Mouse (Mus musculus) mature B cell (primary cell): ENCODE measurements around the gene Elp6.
"Not testable (repeated sequence)": the region's sequence is repeated elsewhere in the genome, so short reads cannot be mapped to it uniquely, and the experiment has no call there.

Experiments used
- in situ Hi-C: fragments of 300-500 bp; cut with MboI; formaldehyde crosslinking; loops from 2 replicates; pipeline ENCODE4 v1.14.3; 2019

Elp6 gene

DNA sequence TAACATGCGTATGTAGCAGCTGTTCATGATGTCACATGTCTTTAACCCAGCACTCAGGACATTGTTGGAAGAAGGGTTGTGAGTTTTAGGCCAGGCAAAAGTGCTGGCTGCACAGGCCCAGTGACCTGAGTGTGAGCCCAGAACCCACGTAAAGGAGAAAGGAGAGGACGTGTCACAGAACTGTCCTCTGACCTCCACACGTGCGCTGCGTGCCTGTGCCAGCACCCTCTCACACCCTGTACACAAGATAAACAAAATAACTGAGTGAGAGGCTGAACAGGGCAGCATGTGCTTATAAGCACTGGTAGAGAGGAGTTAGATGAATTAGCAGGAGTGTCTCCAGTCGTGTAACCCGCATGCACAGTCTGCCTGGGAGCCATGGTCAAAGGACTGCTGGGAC lies 11.5 kb downstream of the Elp6 start:
- in situ Hi-C loops: no loop called here

DNA sequence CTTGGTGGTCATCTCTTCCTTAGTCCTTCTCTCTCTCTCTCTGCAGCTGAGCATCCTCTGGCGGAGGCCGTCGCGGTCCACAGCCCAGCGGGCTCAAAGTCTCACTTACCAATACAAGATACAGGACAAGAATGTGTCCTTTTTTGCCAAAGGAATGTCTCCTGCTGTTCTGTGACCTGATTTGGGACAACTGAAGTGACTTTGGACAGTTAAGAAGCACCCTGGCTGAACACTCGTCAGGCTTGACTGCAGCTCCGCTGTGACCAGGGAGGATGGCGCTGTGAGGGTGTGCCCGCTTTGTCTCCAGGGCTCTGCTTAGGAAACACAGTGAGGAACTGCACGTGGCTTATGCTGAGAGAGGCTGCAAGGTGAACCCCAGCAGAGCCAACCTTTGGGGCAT lies 15.8 kb downstream of the Elp6 start:
- in situ Hi-C loops: no loop called here

GRCm38 (mm10) chr9:110322972-110323371 lies 18.0 kb downstream of the Elp6 start:
- in situ Hi-C loops: no loop called here

DNA sequence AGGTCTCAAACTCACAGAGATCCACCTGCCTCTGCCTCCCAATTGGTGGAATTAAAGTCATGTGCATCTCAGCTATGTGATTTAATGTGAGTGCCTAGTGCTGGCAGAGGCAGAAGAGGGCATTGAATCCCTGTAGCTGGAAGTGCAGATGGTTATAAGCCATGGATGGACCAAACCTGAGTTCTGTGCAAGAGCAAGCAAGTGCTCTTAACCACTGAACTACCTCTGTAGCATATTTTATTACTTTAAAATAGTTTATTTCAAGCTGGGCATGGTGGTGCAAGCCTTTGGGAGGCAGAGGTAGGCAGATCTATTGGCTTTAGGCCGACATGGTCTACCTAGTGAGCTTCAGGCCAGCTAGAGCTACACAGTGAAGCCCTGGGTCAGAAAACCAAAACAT lies 19.2 kb downstream of the Elp6 start:
- in situ Hi-C loops: no loop called here

DNA sequence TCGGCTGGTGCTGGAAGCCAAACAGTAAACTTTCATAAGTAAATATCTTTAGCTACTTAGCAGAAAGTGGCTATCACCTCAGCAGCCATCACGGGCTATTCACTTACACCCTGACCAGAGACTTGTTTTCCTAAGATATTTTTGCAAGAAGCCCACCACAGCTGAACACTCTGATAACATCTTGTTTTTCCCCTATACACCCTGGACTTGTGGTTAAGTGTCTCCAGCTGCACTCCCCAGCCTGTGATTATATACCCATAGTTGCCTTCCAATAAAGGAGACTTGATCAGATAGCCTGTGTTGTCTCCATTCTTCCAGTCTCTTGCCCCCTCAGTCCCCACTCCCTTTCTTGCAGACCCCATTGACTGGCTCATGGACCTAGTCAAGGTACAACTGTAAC lies 23.2 kb downstream of the Elp6 start:
- in situ Hi-C loops: no loop called here

- in situ Hi-C loops: no loop called here
Measured at GRCm38 (mm10) chr9:110328946-110329630, 24.1 kb downstream of the Elp6 start.

DNA sequence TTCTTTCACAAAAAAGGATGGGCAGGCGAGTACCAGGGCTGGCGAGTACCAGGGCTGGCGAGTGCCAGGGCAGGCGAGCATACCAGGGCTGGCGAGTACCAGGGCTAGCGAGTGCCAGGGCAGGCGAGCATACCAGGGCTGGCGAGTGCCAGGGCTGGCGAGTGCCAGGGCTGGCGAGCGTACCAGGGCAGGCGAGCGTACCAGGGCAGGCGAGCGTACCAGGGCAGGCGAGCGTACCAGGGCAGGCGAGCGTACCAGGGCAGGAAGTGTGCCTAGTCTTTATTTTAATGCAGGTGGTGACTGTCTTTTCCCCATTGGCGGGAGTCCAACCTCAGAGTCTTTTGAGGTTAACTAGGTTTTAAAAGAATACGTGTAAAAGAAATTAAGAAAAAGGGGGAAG lies 24.7 kb downstream of the Elp6 start:
- in situ Hi-C loops: no loop called here

- in situ Hi-C loops: no loop called here
Measured at GRCm38 (mm10) chr9:110330341-110330740, 25.4 kb downstream of the Elp6 start.

GRCm38 (mm10) chr9:110330913-110331312 lies 25.9 kb downstream of the Elp6 start:
- in situ Hi-C loops: not testable (repeated sequence)

GRCm38 (mm10) chr9:110333135-110333895 lies 28.3 kb downstream of the Elp6 start, which contains the start of gene Scap:
Gene Scap (plus strand): TSS chr9:110333288.
- in situ Hi-C loops: no loop called here

DNA sequence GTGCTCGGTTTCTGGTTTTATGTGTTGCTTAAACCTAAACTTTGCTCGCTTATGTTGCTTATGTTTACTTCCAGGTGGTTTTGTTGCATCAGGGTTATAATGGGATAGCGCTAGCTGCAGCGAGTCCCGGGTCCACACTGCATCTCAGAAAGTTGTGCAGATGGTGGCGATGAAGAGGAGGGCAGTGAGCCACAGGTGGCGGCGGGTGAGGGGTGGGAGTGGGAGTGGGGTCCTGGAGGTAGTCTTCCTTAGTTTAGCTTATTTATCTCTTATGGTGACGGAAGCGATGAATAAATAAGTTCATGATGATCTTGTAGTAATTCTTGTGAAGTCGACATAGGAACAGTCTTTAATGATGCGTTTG lies 28.9 kb downstream of the Elp6 start:
- in situ Hi-C loops: no loop called here

DNA sequence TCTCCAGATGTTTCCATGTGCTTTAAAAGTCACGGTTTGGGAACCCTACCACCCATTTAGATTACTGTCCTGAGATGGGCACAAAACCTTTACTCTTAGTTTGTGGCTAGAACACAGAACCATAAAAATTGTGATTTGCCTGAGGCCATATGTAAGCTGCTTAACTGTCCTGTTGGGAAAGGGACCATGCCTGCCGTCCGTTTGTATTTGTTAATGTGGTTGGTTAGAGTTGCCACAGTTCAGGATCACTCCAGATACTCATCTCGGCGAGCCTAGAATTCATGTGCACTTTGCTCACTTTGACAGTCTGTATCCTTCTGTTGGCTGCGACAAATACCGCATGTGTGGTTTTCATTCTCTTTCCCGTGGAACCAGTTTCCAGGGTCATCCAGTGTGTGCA lies 29.9 kb downstream of the Elp6 start:
- in situ Hi-C loops: no loop called here

DNA sequence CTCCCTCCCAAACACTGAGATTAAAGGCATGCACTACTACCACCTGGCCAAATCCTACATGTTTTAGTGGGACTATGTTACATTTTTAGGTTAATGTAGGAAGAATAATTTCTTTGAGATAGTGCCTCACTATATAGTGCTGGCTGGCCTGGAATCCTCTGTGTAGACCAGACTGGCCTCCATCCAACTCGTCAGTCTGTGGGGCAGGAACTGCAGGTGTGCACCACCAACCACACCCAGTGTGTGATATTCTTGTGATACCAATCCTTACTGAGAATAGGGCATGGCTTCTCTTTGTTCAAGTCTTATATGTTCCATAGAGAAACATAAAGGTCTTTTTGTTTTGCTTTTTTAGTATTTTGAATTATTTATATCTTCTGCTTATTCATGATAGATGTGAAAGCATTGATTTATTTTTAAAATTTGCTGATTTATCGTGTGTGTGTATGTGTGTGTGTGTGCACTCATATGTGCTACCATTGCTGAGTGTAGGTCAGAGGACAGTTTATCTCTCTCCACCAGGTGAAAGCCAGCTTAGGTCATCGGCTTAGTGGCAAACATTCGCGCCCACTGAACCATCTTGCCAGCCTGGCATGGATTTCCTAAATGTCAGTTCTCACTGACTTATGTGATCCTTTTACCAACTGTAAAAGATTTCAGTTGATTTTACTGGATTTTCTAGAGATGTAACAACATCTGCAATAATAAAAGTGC lies 35.2 kb downstream of the Elp6 start:
- in situ Hi-C loops: no loop called here

- in situ Hi-C loops: no loop called here
Measured at GRCm38 (mm10) chr9:110342008-110342407, 37.0 kb downstream of the Elp6 start.

DNA sequence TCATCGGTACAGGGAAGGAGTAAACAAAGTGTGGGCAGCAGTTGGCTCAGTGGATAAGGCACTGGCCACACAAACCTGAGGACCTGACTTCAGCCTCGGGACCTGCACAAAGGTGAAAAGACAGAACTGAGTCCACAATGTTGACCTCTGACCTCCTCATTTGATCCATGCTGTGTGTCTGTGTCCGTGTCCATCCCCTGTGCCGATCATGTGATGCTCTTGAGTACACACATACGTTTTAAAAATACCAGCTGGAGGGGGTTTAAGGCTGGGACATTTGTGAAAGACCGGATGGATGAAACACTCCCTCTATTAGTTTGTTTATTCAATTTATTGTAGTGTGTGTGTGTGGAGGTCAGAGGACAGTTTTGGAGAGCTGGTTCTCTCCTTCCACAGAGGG lies 38.8 kb downstream of the Elp6 start:
- in situ Hi-C loops: no loop called here

GRCm38 (mm10) chr9:110345057-110345739 lies 40.2 kb downstream of the Elp6 start:
- in situ Hi-C loops: no loop called here

DNA sequence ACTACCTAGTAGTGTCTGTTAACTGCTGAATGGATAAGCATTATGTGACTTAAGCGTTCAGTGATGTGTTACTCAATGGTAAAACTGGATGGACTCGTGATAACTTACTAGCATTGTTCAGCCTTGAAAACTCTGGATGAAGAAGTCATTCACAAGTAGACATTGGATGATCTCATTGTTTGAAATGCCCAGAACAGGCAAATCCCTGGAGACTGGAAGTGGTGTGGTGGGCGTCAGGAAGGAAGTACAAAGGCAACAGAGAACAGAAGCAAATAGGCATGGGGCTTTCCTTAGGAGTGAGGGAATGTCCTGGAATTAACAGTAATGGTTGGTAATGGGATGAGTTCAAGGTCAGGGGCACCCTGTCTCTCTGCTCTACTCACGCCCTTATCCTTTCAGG lies 43.9 kb downstream of the Elp6 start:
- in situ Hi-C loops: no loop called here

GRCm38 (mm10) chr9:110350188-110350587 lies 45.2 kb downstream of the Elp6 start:
- in situ Hi-C loops: no loop called here

DNA sequence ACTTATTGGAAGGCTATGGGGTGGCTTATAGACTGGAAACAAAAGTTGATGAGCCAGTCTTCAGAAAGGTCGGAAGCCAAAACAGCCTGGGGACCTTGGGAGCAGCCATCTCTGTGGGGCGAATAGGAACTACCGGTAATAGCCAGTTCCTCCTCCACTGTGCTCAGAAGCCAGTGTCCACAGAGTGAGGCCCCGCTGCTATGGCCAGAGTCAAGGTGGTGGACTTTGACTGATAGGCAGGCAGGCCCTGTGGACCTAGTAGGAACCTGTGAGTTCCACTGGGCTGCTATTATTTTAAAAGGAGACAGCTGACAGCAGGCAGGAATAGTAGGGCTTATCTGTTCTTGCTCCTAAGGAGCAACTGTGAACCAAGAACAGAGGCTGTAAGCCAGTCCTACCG lies 45.6 kb downstream of the Elp6 start:
- in situ Hi-C loops: no loop called here

DNA sequence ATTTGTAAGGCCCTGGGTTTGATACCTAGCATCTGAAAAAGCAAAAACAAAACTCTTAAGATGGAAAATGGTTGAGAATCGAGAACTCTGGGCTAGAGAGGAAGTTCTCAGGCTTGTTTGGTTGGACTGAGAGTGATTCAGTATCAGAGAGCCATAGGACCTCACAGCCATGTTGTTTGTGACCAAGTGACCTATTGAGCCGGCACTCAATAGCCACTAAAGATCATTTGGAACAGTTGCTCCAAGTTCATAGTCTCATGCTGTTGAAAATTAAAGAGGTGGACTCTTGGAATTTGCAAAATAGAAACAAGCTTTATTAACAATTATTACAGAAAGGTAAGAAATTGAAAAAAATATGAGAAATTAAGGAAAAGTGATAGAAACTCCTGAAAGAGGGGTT lies 46.4 kb downstream of the Elp6 start:
- in situ Hi-C loops: no loop called here

GRCm38 (mm10) chr9:110351932-110352632 lies 47.1 kb downstream of the Elp6 start:
- in situ Hi-C loops: no loop called here

- in situ Hi-C loops: no loop called here
Measured at GRCm38 (mm10) chr9:110358341-110358740, 53.4 kb downstream of the Elp6 start.
